Mouse (Mus musculus) lung, postnatal 4 days (tissue): ENCODE data around the gene Cfl1.

Experiments used
- DNase-seq, 2 experiments: peaks; one replicate each; pipeline ENCODE4 v3.0.0; 2021

Cfl1 gene

GRCm38 (mm10) chr19:5538786-5539185, 48.5 kb downstream of the Cfl1 start:
- no peak for DNase-seq

- no peak for DNase-seq
These were observed 53.1 kb downstream of the Cfl1 start for GRCm38 (mm10) chr19:5543362-5543761.

GRCm38 (mm10) chr19:5544031-5544430, 53.8 kb downstream of the Cfl1 start:
- no peak for DNase-seq
